Mouse (Mus musculus) ES-Bruce4 (cell line): ENCODE data around the gene Tnfaip8l1.

Source experiments
- CTCF ChIP-seq: IDR thresholded peaks from one replicate; pipeline ENCODE4 v1.8.1; 2011; ENCODE audit warnings: low read depth, low read length
- POLR2A ChIP-seq: IDR thresholded peaks from one replicate; pipeline ENCODE4 v1.8.1; 2011; ENCODE audit warnings: low read length; ENCODE audit not compliant: insufficient read depth

DNA sequence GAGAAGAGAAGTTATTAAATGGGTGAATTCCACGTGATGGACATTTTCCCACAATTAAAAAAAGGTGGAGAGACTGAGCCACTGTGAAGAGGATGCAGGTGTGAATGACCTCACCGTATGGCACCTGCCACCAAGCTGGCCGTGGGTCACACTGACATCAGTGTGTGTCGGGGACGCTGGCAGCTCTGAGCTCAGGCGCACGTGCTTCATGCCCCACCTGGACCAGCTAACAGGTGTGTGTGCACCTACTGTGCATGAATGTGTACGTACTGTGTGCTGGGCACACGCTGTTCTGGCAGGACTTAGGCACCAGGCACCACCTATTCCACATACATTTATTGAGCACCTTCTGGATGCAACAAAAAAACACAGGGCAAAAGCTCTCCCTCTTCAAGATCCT lies 17.7 kb upstream of the Tnfaip8l1 start:
- TF ChIP-seq POLR2A (no peak), CTCF (no peak)
